Mouse (Mus musculus) gastrocnemius, adult 8-10 months (tissue): ENCODE measurements at regions not wholly inside any gene's neighbourhood (a gene's known extent, or its start where the extent isn't known, plus 50 kb on each side); places are given as distances from the start of the nearest gene placed in this dataset.
A peak's percentile ranks its signal among the peaks of the same experiment; 100 is the strongest.

Source experiments
- DNase-seq, 2 experiments: peaks; one replicate each; pipeline ENCODE4 v3.0.0; 2022; ENCODE audit warnings: low spot score in 2 of 2

GRCm38 (mm10) chr14:60525284-60525962 is 108.4 kb upstream of the Spata13 start:
- DNase-seq, result peak in 1 of 2 experiments; percentile 14

- DNase-seq, result no peak
Measured at GRCm38 (mm10) chr14:60525979-60526378, 107.8 kb upstream of the Spata13 start.

- no peak for DNase-seq
Measured at GRCm38 (mm10) chr14:60526832-60527231, 107.0 kb upstream of the Spata13 start.

GRCm38 (mm10) chr14:60527951-60528350 is 105.8 kb upstream of the Spata13 start:
- DNase-seq, result no peak

- DNase-seq, result no peak
Measured at GRCm38 (mm10) chr14:60528520-60528919, 105.3 kb upstream of the Spata13 start.

GRCm38 (mm10) chr14:60529022-60529421 is 104.8 kb upstream of the Spata13 start:
- peak in 1 of 2 experiments; percentile 14 for DNase-seq

- DNase-seq, result no peak
Measured at GRCm38 (mm10) chr14:60529646-60530347, 104.0 kb upstream of the Spata13 start.

- no peak for DNase-seq
Measured at GRCm38 (mm10) chr14:60530348-60530711, 103.5 kb upstream of the Spata13 start.

- DNase-seq, result no peak
Measured at GRCm38 (mm10) chr14:60530973-60531372, 102.8 kb upstream of the Spata13 start.

- DNase-seq, result no peak
Measured at GRCm38 (mm10) chr14:60531766-60532165, 102.0 kb upstream of the Spata13 start.

- no peak for DNase-seq
Measured at GRCm38 (mm10) chr14:60533452-60534224, 100.2 kb upstream of the Spata13 start.

GRCm38 (mm10) chr14:60539040-60539439 is 94.8 kb upstream of the Spata13 start:
- DNase-seq, result no peak

- no peak for DNase-seq
Measured at GRCm38 (mm10) chr14:60540111-60540510, 93.7 kb upstream of the Spata13 start.

GRCm38 (mm10) chr14:60541596-60541995 is 92.2 kb upstream of the Spata13 start:
- no peak for DNase-seq

- no peak for DNase-seq
Measured at GRCm38 (mm10) chr14:60544767-60545166, 89.0 kb upstream of the Spata13 start.

GRCm38 (mm10) chr14:60554222-60554740 is 79.5 kb upstream of the Spata13 start:
- no peak for DNase-seq

- no peak for DNase-seq
Measured at GRCm38 (mm10) chr14:60556541-60556940, 77.3 kb upstream of the Spata13 start.

GRCm38 (mm10) chr14:60557020-60557419 is 76.8 kb upstream of the Spata13 start:
- no peak for DNase-seq

- DNase-seq, result no peak
Measured at GRCm38 (mm10) chr14:60559376-60559775, 74.4 kb upstream of the Spata13 start.

GRCm38 (mm10) chr14:60559826-60560529 is 73.8 kb upstream of the Spata13 start:
- DNase-seq, result no peak

- no peak for DNase-seq
Measured at GRCm38 (mm10) chr14:60576281-60576680, 57.5 kb upstream of the Spata13 start.
